Mouse (Mus musculus) lung, embryonic 16.5 days (tissue): ENCODE results near the gene B230307C23Rik. TPM values are rescaled to one million over a fixed set of nuclear protein-coding genes. Genes with fewer than 3 reads are reported as not detected.

ENCODE experiments used
- ATAC-seq: fragments of 200-750 bp; cut with Nextera tagmentation; 2 replicates; pipeline ENCODE4 v1.8.0; 2017; ENCODE audit warnings: low read depth, mild to moderate bottlenecking, moderate library complexity
- H3K27ac ChIP-seq: fragments of 300-500 bp; sonication (generic); 2 replicates; pipeline ENCODE4 v1.5.1; 2014; ENCODE audit warnings: mild to moderate bottlenecking, control low read depth, low read length
- H3K27me3 ChIP-seq: fragments of 300-500 bp; sonication (generic); 2 replicates; pipeline ENCODE4 v1.6.1; 2014; ENCODE audit warnings: low read depth, low read length, mixed read lengths; ENCODE audit not compliant: control insufficient read depth, insufficient read depth
- H3K36me3 ChIP-seq: fragments of 300-500 bp; sonication (generic); 2 replicates; pipeline ENCODE4 v1.6.1; 2014; ENCODE audit warnings: low read length; ENCODE audit not compliant: control insufficient read depth, insufficient read depth
- H3K4me1 ChIP-seq: fragments of 300-500 bp; sonication (generic); replicated peaks from 2 replicates; pipeline ENCODE4 v1.6.1; 2014; ENCODE audit warnings: low read length, mixed read lengths; ENCODE audit not compliant: control insufficient read depth, insufficient read depth
- H3K4me2 ChIP-seq: fragments of 300-500 bp; sonication (generic); 2 replicates; pipeline ENCODE4 v1.6.1; 2014; ENCODE audit warnings: low read depth, low read length, control low read depth
- H3K4me3 ChIP-seq: fragments of 300-500 bp; sonication (generic); 2 replicates; pipeline ENCODE4 v1.5.1; 2014; ENCODE audit warnings: mild to moderate bottlenecking, low read length, control low read depth
- H3K9ac ChIP-seq: fragments of 300-500 bp; sonication (generic); 2 replicates; pipeline ENCODE4 v1.6.1; 2014; ENCODE audit warnings: low read length, control low read depth
- H3K9me3 ChIP-seq: fragments of 300-500 bp; sonication (generic); 2 replicates; pipeline ENCODE4 v1.6.1; 2016; ENCODE audit warnings: low read length; ENCODE audit not compliant: control insufficient read depth
- WGBS: fragments of 180-500 bp; shearing (Covaris S2); extraction: QIAGEN DNeasy Blood & Tissue Kit; methylation state at CpG from one replicate; pipeline ENCODE4 v1.1.7; 2014; 5-methylcytosine and 5-hydroxymethylcytosine counted together
- polyA plus RNA-seq: library from polyadenylated mRNA; unstranded; fragments of >200 nt; fragmentation: Nextera tagmentation; extraction: Ambion mirVana; gene quantifications from 2 replicates; pipeline ENCODE4 v1.2.1, GENCODE M21; 2015

The B230307C23Rik gene
- 19.5 and 20.2 TPM in 2 replicates for polyA plus RNA-seq

DNA sequence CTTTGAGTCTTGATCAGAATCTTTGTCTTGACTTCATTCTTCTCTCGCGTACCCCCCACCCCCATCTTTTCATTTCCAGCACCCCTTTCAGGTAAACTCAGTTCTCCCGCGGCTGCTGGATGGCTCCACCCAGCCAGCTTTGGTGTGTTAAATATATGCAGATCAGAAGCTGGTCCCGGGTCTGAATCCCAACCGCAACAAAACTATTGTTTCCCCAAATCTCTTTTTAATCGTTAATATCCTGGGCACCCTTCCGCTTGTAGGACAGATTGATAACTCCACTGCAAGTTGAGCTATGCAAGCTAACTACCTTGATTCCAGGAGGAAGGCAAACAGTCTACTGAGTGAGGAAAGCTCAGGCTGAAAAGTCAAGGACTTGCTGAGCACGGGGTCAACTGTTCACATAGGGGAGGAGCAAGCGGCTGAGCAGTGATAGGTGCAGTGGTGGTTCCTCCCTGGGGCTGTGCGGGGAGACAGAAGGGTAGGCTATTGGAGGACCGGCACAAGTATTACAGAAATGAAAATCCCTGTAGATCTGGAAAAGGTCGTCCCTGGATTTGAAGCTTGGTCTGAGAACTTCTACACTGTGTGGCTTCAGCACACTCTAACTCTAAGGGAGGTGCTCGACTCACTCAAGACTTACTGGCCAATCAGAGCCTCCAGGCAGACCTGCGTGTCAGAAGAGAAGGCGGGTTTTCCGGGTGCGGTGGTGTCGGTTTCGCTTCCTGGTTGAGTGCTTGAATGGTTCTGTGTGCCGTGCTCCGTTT lies at the start of gene B230307C23Rik:
B230307C23Rik (plus strand) TSS at position 700 of the 767 bp plus-strand sequence.
- H3K9me3 ChIP-seq = 0 out of 2 replicates have a peak, but pooled peaks cover 3% of the 10 kb centered on the region
- peak within 1 kb of the TSS; percentile 87 for H3K27ac ChIP-seq
- 2% methylated on average over 22 of the region's 22 CpGs for WGBS
- ATAC-seq = peak; percentile 99
- peak within 1 kb of the TSS; percentile 71 for H3K4me2 ChIP-seq
- H3K4me3 ChIP-seq = peak within 1 kb of the TSS; percentile 51
- H3K4me1 ChIP-seq = peaks cover 14% of the 10 kb centered on the region
- H3K36me3 ChIP-seq = no peaks in the 10 kb centered on the region; the same call in 1 of the 2 replicates
- H3K9ac ChIP-seq = peak within 1 kb of the TSS; percentile 69
- H3K27me3 ChIP-seq = no peaks in the 10 kb centered on the region

DNA sequence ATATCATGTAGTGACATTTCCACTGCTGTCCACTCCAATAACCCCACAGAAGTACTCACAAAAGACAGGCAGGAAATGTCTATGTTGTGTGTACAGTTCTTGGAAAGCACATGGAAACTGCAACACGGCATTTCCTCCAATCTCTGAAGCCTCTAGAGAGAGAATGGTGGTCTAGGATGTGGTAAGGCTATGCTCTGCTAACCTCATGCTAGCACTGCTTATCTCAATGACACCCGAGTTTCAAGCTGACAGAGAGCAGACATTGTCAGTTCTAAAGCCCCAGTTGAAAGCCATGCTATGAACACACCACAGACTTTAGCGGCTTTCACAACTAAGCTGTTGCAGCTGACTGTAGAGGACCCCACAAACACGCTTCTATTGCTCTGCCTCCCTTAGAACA lies 48.3 kb upstream of the B230307C23Rik start:
- peaks cover 26% of the 10 kb centered on the region for H3K36me3 ChIP-seq
- no peaks in the 10 kb centered on the region for H3K27me3 ChIP-seq
- no peaks in the 10 kb centered on the region for H3K9me3 ChIP-seq
- no peaks in the 10 kb centered on the region for H3K4me1 ChIP-seq
- ATAC-seq = no peak
- no peak overlapping the region for H3K9ac ChIP-seq
- whole genome bisulfite sequencing = 79% methylated on average over 4 of the region's 4 CpGs
- H3K4me3 ChIP-seq = no peak overlapping the region
- no peak overlapping the region for H3K4me2 ChIP-seq
- H3K27ac ChIP-seq = no peak overlapping the region

DNA sequence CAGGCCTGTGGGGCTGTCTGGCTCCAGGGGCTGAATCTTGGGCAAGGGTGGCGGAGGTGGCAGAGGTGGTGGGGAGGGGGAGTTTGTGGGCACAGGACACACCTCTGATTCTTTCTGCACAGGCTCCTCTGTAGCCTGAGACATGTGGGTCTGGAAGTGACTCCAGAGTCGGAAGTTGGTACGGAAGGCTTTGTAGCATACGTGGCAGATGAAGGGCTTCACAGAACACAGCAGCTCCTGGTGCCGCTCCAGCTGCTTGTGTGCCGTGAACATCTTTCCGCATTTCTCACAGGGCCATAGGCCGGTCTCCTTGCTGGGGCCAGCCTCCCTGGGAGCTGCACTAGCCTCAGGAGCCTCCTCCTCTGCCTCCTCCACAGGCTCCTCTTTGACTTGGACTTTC lies 47.1 kb upstream of the B230307C23Rik start:
- H3K27me3 ChIP-seq = no peaks in the 10 kb centered on the region
- no peaks in the 10 kb centered on the region for H3K9me3 ChIP-seq
- 96% methylated on average over 8 of the region's 8 CpGs for WGBS
- H3K4me3 ChIP-seq = no peak overlapping the region
- H3K9ac ChIP-seq = no peak overlapping the region
- H3K4me1 ChIP-seq = no peaks in the 10 kb centered on the region
- H3K36me3 ChIP-seq = peaks cover 26% of the 10 kb centered on the region
- H3K4me2 ChIP-seq = no peak overlapping the region
- H3K27ac ChIP-seq = no peak overlapping the region
- no peak for ATAC-seq

- H3K36me3 ChIP-seq = peaks cover 26% of the 10 kb centered on the region
- no peaks in the 10 kb centered on the region for H3K27me3 ChIP-seq
- no peaks in the 10 kb centered on the region for H3K9me3 ChIP-seq
- H3K4me2 ChIP-seq = no peak overlapping the region
- no peak overlapping the region for H3K27ac ChIP-seq
- H3K4me1 ChIP-seq = no peaks in the 10 kb centered on the region
- no peak overlapping the region for H3K4me3 ChIP-seq
- ATAC-seq = no peak
- WGBS = 93% methylated on average over 4 of the region's 4 CpGs
- no peak overlapping the region for H3K9ac ChIP-seq
Measured at GRCm38 (mm10) chr16:97952371-97952770, 44.7 kb upstream of the B230307C23Rik start.

- no peak overlapping the region for H3K27ac ChIP-seq
- no peaks in the 10 kb centered on the region for H3K4me1 ChIP-seq
- H3K36me3 ChIP-seq = peaks cover 26% of the 10 kb centered on the region
- no peaks in the 10 kb centered on the region for H3K9me3 ChIP-seq
- no peak overlapping the region for H3K4me2 ChIP-seq
- no peak overlapping the region for H3K4me3 ChIP-seq
- 83% methylated on average over 9 of the region's 9 CpGs for WGBS
- no peak for ATAC-seq
- H3K9ac ChIP-seq = no peak overlapping the region
- no peaks in the 10 kb centered on the region for H3K27me3 ChIP-seq
Measured at GRCm38 (mm10) chr16:97952801-97953200, 44.3 kb upstream of the B230307C23Rik start.

GRCm38 (mm10) chr16:97953300-97953699 lies 43.8 kb upstream of the B230307C23Rik start:
- no peak overlapping the region for H3K4me2 ChIP-seq
- peaks cover 25% of the 10 kb centered on the region for H3K36me3 ChIP-seq
- H3K4me3 ChIP-seq = no peak overlapping the region
- no peak overlapping the region for H3K9ac ChIP-seq
- WGBS = 62% methylated on average over 2 of the region's 2 CpGs
- ATAC-seq = no peak
- no peaks in the 10 kb centered on the region for H3K9me3 ChIP-seq
- no peaks in the 10 kb centered on the region for H3K4me1 ChIP-seq
- no peaks in the 10 kb centered on the region for H3K27me3 ChIP-seq
- H3K27ac ChIP-seq = no peak overlapping the region

GRCm38 (mm10) chr16:97956011-97956410 lies 41.1 kb upstream of the B230307C23Rik start:
- WGBS = 81% methylated on average over 2 of the region's 2 CpGs
- Histone ChIP-seq H3K27me3 (no peaks in the 10 kb centered on the region), H3K4me3 (no peak overlapping the region), H3K9me3 (no peaks in the 10 kb centered on the region), H3K4me2 (no peak overlapping the region), H3K9ac (no peak overlapping the region), H3K36me3 (peaks cover 11% of the 10 kb centered on the region), H3K27ac (no peak overlapping the region), H3K4me1 (peaks cover 4% of the 10 kb centered on the region; the same call in 1 of the 2 replicates)
- ATAC-seq = no peak

DNA sequence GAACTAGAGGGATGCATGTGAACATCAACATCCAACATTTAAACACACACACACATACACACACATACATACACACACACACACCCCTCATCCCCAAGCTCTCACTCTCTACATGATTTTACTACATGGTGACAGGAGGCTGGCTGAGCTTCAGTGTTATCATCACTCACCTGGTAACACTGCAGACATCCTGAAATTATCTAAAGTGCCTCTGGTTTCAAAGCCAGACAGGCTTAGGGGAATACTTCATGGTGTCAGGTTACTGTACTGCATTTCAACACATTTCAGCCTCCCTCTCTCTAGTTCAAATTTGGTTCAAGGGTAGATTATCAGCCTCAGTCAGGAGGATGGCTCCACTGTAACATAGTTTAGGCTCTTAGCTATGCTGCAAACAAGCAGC lies 39.5 kb upstream of the B230307C23Rik start:
- H3K27ac ChIP-seq = no peak overlapping the region
- H3K36me3 ChIP-seq = peaks cover 2% of the 10 kb centered on the region; the same call in 1 of the 2 replicates
- ATAC-seq = no peak
- no peak overlapping the region for H3K9ac ChIP-seq
- H3K27me3 ChIP-seq = no peaks in the 10 kb centered on the region
- no peak overlapping the region for H3K4me3 ChIP-seq
- no peak overlapping the region for H3K4me2 ChIP-seq
- H3K9me3 ChIP-seq = no peaks in the 10 kb centered on the region
- H3K4me1 ChIP-seq = peaks cover 8% of the 10 kb centered on the region; the same call in 1 of the 2 replicates

DNA sequence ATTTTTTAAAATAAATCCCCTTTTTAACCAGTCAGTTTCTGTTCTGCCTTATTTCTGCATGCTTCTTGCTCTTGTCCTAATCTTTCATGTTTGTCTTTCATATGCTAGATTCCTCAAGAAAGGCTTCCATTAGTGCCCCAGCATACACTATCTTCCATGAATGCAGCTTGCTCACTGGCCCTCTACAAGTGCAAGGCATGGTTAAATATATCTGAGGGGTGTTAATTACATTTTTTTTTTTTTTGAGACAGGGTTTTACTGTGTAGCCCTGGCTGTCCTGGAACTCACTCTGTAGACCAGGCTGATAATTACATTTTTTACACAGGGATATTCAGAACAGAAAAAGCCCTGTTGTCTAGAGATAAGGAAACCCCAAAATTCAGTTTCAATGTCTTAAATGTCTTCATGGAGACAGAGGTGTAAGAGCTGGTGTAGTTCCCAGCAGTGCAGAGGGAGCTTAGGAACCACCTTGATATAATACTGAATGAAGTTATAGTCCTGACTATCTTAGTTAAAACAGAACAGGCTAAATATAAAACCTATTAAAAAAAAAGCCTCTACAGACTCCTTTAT lies 38.6 kb upstream of the B230307C23Rik start:
- Histone ChIP-seq H3K4me3 (no peak overlapping the region), H3K27me3 (no peaks in the 10 kb centered on the region), H3K9ac (no peak overlapping the region), H3K27ac (no peak overlapping the region), H3K9me3 (no peaks in the 10 kb centered on the region), H3K36me3 (no peaks in the 10 kb centered on the region; the same call in 1 of the 2 replicates), H3K4me1 (peaks cover 8% of the 10 kb centered on the region; the same call in 1 of the 2 replicates), H3K4me2 (no peak overlapping the region)
- no peak for ATAC-seq
